Mouse (Mus musculus) testis, adult 10 weeks (tissue): ENCODE measurements around the gene Dcpp3. TPM values are rescaled to one million over a fixed set of nuclear protein-coding genes. Genes with fewer than 3 reads are reported as not detected.

Experiments used
- polyA plus RNA-seq: library from polyadenylated mRNA; stranded (reverse); fragments of 350-450 nt; fragmentation: Illumina TruSeq; extraction: RNeasy Lipid Tissue Mini Kit (QIAGEN cat#74804); gene quantifications from one replicate; pipeline ENCODE4 v1.2.3, GENCODE M21; 2014; ENCODE audit warnings: low read depth, low replicate concordance

The Dcpp3 gene
- polyA plus RNA-seq = not detected

GRCm38 (mm10) chr17:23917158-23917557, at the start of gene Dcpp3:
Dcpp3 (plus strand) TSS chr17:23917458.

GRCm38 (mm10) chr17:23867756-23868155, 49.5 kb upstream of the Dcpp3 start, which contains the start of gene Prss21:
Prss21 (plus strand) TSS chr17:23868056.

GRCm38 (mm10) chr17:23880576-23880975, 36.7 kb upstream of the Dcpp3 start, which contains the start of the genes Dcpp1 and Dcpp2:
Dcpp1 (plus strand) TSS chr17:23880876.
Dcpp2 (plus strand) TSS chr17:23880880.

GRCm38 (mm10) chr17:23941372-23941771, 24.1 kb downstream of the Dcpp3 start, which contains the start of gene Sbp:
Sbp (plus strand) TSS chr17:23941672.

GRCm38 (mm10) chr17:23955174-23955573, 37.9 kb downstream of the Dcpp3 start, which contains the start of gene Sbpl:
Sbpl (minus strand) TSS chr17:23955274.

Other genes starting within 250 kb of the Dcpp3 start
- gene Hcfc1r1, start 243.9 kb upstream of the Dcpp3 start, polyA plus RNA-seq = 3.5 TPM
- gene Thoc6, start 243.6 kb upstream of the Dcpp3 start, polyA plus RNA-seq = 1.3 TPM
- not detected for gene Tnfrsf12a, start 240.0 kb upstream of the Dcpp3 start, polyA plus RNA-seq
- not detected for gene Cldn6, start 238.2 kb upstream of the Dcpp3 start, polyA plus RNA-seq
- gene Cldn9, start 233.4 kb upstream of the Dcpp3 start, polyA plus RNA-seq = not detected
- gene 1520401A03Rik, start 194.7 kb upstream of the Dcpp3 start, polyA plus RNA-seq = 0.87 TPM
- gene Pkmyt1, start 191.1 kb upstream of the Dcpp3 start, polyA plus RNA-seq = 1.9 TPM
- not detected for gene Paqr4, start 176.6 kb upstream of the Dcpp3 start, polyA plus RNA-seq
- not detected for gene Kremen2, start 171.6 kb upstream of the Dcpp3 start, polyA plus RNA-seq
- 7.3 TPM for gene Flywch1, start 145.9 kb upstream of the Dcpp3 start, polyA plus RNA-seq
- 1.9 TPM for gene Flywch2, start 131.4 kb upstream of the Dcpp3 start, polyA plus RNA-seq
- 89.6 TPM for gene Srrm2, start 126.9 kb upstream of the Dcpp3 start, polyA plus RNA-seq
- 40.8 TPM for gene Elob, start 88.3 kb upstream of the Dcpp3 start, polyA plus RNA-seq
- not detected for gene Prss33, start 81.4 kb upstream of the Dcpp3 start, polyA plus RNA-seq
- not detected for gene Prss32, start 73.6 kb upstream of the Dcpp3 start, polyA plus RNA-seq
- 2.3 TPM for gene Prss41, start 73.3 kb upstream of the Dcpp3 start, polyA plus RNA-seq
- 34.8 TPM for gene Prss21, start 49.4 kb upstream of the Dcpp3 start, polyA plus RNA-seq
- not detected for gene Dcpp1, start 36.6 kb upstream of the Dcpp3 start, polyA plus RNA-seq
- gene Dcpp2, start 36.6 kb upstream of the Dcpp3 start, polyA plus RNA-seq = not detected
- not detected for gene Sbp, start 24.2 kb downstream of the Dcpp3 start, polyA plus RNA-seq
- not detected for gene Sbpl, start 37.8 kb downstream of the Dcpp3 start, polyA plus RNA-seq
- not detected for gene Prss30, start 63.1 kb downstream of the Dcpp3 start, polyA plus RNA-seq
- gene Prss22, start 80.6 kb downstream of the Dcpp3 start, polyA plus RNA-seq = not detected
- gene Prss27, start 120.7 kb downstream of the Dcpp3 start, polyA plus RNA-seq = not detected
- gene Kctd5, start 156.0 kb downstream of the Dcpp3 start, polyA plus RNA-seq = 19.6 TPM
- 282 TPM for gene Pdpk1, start 233.5 kb downstream of the Dcpp3 start, polyA plus RNA-seq
- 1.1 TPM for gene Amdhd2, start 246.3 kb downstream of the Dcpp3 start, polyA plus RNA-seq